Mouse (Mus musculus): ENCODE measurements at regions not wholly inside any gene's neighbourhood (a gene's known extent, or its start where the extent isn't known, plus 50 kb on each side); places are given as distances from the start of the nearest gene placed in this dataset.

- TF ChIP-seq CTCF (IDR thresholded peaks at IDR 0.05; ENCODE audit: control insufficient read depth, insufficient read depth, insufficient read length) (no peak), MAX (IDR thresholded peaks at IDR 0.05) (no peak)
Observed at GRCm38 (mm10) chr2:51278824-51279223, 129.9 kb upstream of the Rnd3 start.

All from C2C12 (cell line).